20 mouse cellular contexts compared by ENCODE assay signal in genomic region chr2:117257617-117258016, GRCm38 (mm10).
"Had no signal": no experiment of that assay in that cellular context is flagged by ENCODE, and none has a peak within 500 bp of the region (broad histone marks: within the 10 kb centered on the region; RNA-seq: fewer than 3 reads in every experiment).

No protein-coding gene starts in this region.

- ATAC-seq: midbrain, embryonic 16.5 days had no signal

- H3K9me3 ChIP-seq: liver, embryonic 15.5 days; megakaryocyte, embryonic 14.5 days; midbrain, embryonic 10.5 days; midbrain, embryonic 12.5 days; neural tube, embryonic 13.5 days; neural tube, embryonic 15.5 days; stomach, embryonic 15.5 days had no signal

- H3K4me1 ChIP-seq: liver, embryonic 15.5 days; midbrain, embryonic 10.5 days; midbrain, embryonic 12.5 days; neural tube, embryonic 13.5 days; neural tube, embryonic 15.5 days; stomach, embryonic 15.5 days had no signal

- H3K27ac ChIP-seq: liver, embryonic 15.5 days; midbrain, embryonic 10.5 days; midbrain, embryonic 12.5 days; neural tube, embryonic 13.5 days; neural tube, embryonic 15.5 days; stomach, embryonic 15.5 days; stomach, postnatal 0 days had no signal

- H3K27me3 ChIP-seq: liver, embryonic 15.5 days; megakaryocyte, embryonic 14.5 days; midbrain, embryonic 12.5 days; neural tube, embryonic 13.5 days; neural tube, embryonic 15.5 days; stomach, embryonic 15.5 days had no signal

- H3K9ac ChIP-seq: liver, embryonic 15.5 days; lung, embryonic 14.5 days; midbrain, embryonic 12.5 days; neural tube, embryonic 13.5 days; neural tube, embryonic 15.5 days; stomach, embryonic 15.5 days had no signal

- H3K4me3 ChIP-seq: liver, embryonic 15.5 days; megakaryocyte, embryonic 14.5 days; midbrain, embryonic 10.5 days; midbrain, embryonic 12.5 days; myocyte; neural tube, embryonic 13.5 days; neural tube, embryonic 15.5 days; stomach, embryonic 15.5 days had no signal

- H3K4me2 ChIP-seq: liver, embryonic 15.5 days; lung, embryonic 14.5 days; midbrain, embryonic 12.5 days; neural tube, embryonic 13.5 days; neural tube, embryonic 15.5 days; stomach, embryonic 15.5 days had no signal

- DNase-seq: lung, adult 18-20 months; lung, embryonic 14.5 days; lung, postnatal 10 days; lung, postnatal 4 days; midbrain, embryonic 14.5 days; retina, postnatal 1 day; right cerebral cortex, adult 18-20 months; thymus, adult 2 months; thymus, postnatal 25 days; thymus, postnatal 4 days had no signal
